Comparison of ENCODE assay signal across 10 mouse cellular contexts in genomic region chr5:44725501-44725900, GRCm38 (mm10).
"Had no signal": no experiment of that assay in that cellular context is flagged by ENCODE, and none has a peak within 500 bp of the region (broad histone marks: within the 10 kb centered on the region; RNA-seq: fewer than 3 reads in every experiment).

No protein-coding gene starts in this region.

- DNase-seq: gastrocnemius, postnatal 10 days; gastrocnemius, postnatal 25 days; heart, adult 18-20 months; heart, postnatal 10 days; heart, postnatal 4 days; kidney, adult 18-20 months; kidney, adult 8-10 months; kidney, postnatal 14 days; kidney, postnatal 36 days; left cerebral cortex, postnatal 4 days had no signal
